Mouse (Mus musculus) adrenal gland, adult 10 weeks (tissue): ENCODE measurements around the gene Ulk3. TPM values are rescaled to one million over a fixed set of nuclear protein-coding genes. Genes with fewer than 3 reads are reported as not detected.

ENCODE experiments used
- polyA plus RNA-seq: library from polyadenylated mRNA; stranded (reverse); fragments of 350-450 nt; fragmentation: Illumina TruSeq; extraction: RNeasy Lipid Tissue Mini Kit (QIAGEN cat#74804); gene quantifications from one replicate; pipeline ENCODE4 v1.2.3, GENCODE M21; 2014; ENCODE audit warnings: low read depth, low replicate concordance

Gene Ulk3
- 6.0 TPM for polyA plus RNA-seq

GRCm38 (mm10) chr9:57589224-57590126, at the start of gene Ulk3:
TSS of gene Ulk3 (plus strand) at chr9:57589452.

GRCm38 (mm10) chr9:57552139-57552887, 36.9 kb upstream of the Ulk3 start, which contains the start of gene Mpi:
TSS of gene Mpi (minus strand) at chr9:57552763.

GRCm38 (mm10) chr9:57560861-57561710, 28.2 kb upstream of the Ulk3 start, which contains the start of gene Scamp2:
TSS of gene Scamp2 (plus strand) at chr9:57560943.

GRCm38 (mm10) chr9:57606139-57606851, 17.0 kb downstream of the Ulk3 start, which contains the start of gene Cplx3:
TSS of gene Cplx3 (minus strand) at chr9:57606281.

GRCm38 (mm10) chr9:57620674-57621073, 31.4 kb downstream of the Ulk3 start, which contains the start of gene Lman1l:
TSS of gene Lman1l (minus strand) at chr9:57620774.

Other genes with a start within 250 kb of the Ulk3 start
- gene Ppcdc, start 149.3 kb upstream of the Ulk3 start, polyA plus RNA-seq = 4.4 TPM
- 4.0 TPM for gene Scamp5, start 121.4 kb upstream of the Ulk3 start, polyA plus RNA-seq
- not detected for gene Rpp25, start 85.4 kb upstream of the Ulk3 start, polyA plus RNA-seq
- 453 TPM for gene Cox5a, start 68.2 kb upstream of the Ulk3 start, polyA plus RNA-seq
- 10.2 TPM for gene Fam219b, start 51.9 kb upstream of the Ulk3 start, polyA plus RNA-seq
- 12.5 TPM for gene Mpi, start 36.7 kb upstream of the Ulk3 start, polyA plus RNA-seq
- 15.0 TPM for gene Scamp2, start 28.5 kb upstream of the Ulk3 start, polyA plus RNA-seq
- gene Cplx3, start 16.8 kb downstream of the Ulk3 start, polyA plus RNA-seq = not detected
- gene Lman1l, start 31.3 kb downstream of the Ulk3 start, polyA plus RNA-seq = not detected
- gene Csk, start 64.2 kb downstream of the Ulk3 start, polyA plus RNA-seq = 6.5 TPM
- gene Cyp1a2, start 94.3 kb downstream of the Ulk3 start, polyA plus RNA-seq = not detected
- 0.29 TPM for gene Cyp1a1, start 98.5 kb downstream of the Ulk3 start, polyA plus RNA-seq
- 3.7 TPM for gene Edc3, start 119.1 kb downstream of the Ulk3 start, polyA plus RNA-seq
- gene Clk3, start 176.4 kb downstream of the Ulk3 start, polyA plus RNA-seq = 49.8 TPM
- 0.58 TPM for gene Arid3b, start 247.3 kb downstream of the Ulk3 start, polyA plus RNA-seq